Mouse (Mus musculus): ENCODE measurements at regions not wholly inside any gene's neighbourhood (a gene's known extent, or its start where the extent isn't known, plus 50 kb on each side); places are given as distances from the start of the nearest gene placed in this dataset.

DNA sequence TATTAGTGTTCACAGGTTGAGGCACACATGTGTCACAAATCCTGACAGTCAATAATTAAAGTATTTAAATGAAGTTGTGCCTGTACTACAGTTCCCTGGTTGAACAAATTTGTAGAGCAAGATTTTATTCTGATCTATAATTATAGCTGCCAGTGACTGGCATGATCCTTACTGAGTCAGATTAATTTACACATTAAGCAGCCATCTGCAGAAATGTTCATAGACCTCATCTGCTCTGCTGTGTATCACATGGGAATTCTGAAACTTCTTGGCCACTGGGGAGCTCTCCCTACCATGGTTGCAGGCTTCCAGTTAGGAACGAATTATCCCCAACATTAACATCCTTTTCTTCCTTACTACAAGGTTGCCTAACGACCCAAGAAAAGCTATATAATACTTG, 255.6 kb upstream of the Adgrl4 start:
- WGBS, result 60% methylated on average over 2 of the region's 2 CpGs
- H3K4me1 ChIP-seq (ENCODE audit: insufficient read depth, low read length), result no peaks in the 10 kb centered on the region
- no peak for ATAC-seq (ENCODE audit: low FRiP score)

DNA sequence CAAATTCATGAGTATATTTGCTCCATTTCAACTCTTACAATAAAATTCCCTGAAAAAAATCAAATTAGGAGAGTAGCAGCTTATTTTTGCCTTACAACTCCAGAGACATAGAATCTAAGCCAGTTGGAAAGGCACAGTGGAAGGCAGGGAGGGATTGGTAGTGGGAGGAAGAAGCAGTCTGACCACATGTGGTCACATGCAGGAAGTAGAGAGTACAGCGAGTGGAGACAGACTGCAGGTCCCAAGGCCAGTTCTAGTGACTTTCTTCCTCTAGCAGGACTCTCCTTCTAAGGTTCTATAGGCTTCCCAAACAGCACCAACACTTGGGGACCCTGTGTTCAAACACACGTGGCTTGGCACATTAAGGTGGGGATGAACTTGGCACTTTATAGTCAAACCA, 245.6 kb upstream of the Adgrl4 start:
- no peak for TF ChIP-seq CTCF (IDR thresholded peaks at IDR 0.05)
- DNase-seq (ENCODE audit: low spot score) (no peak), ATAC-seq (ENCODE audit: low FRiP score) (no peak)
- Histone ChIP-seq H3K4me1 (ENCODE audit: insufficient read depth, low read length) (no peaks in the 10 kb centered on the region), H3K4me3 (ENCODE audit: low read depth, low read length) (no peak overlapping the region), H3K36me3 (ENCODE audit: insufficient read depth, low read length) (no peaks in the 10 kb centered on the region), H3K4me2 (ENCODE audit: low read depth, low read length, poor library complexity, severe bottlenecking) (no peak overlapping the region), H3K9me3 (ENCODE audit: low read length) (no peaks in the 10 kb centered on the region), H3K9ac (replicated peaks; ENCODE audit: low read length, poor library complexity, severe bottlenecking) (no peak overlapping the region), H3K27me3 (ENCODE audit: insufficient read depth, low read length) (no peaks in the 10 kb centered on the region), H3K27ac (ENCODE audit: low read depth, low read length) (no peak overlapping the region)
- WGBS, result 79% methylated on average over 2 of the region's 2 CpGs

More for the DNA sequence above, 255.6 kb upstream of the Adgrl4 start:
- Histone ChIP-seq H3K27ac (ENCODE audit: low read depth, low read length) (no peak overlapping the region), H3K27me3 (ENCODE audit: insufficient read depth, low read length) (no peaks in the 10 kb centered on the region), H3K9me3 (ENCODE audit: low read length) (no peaks in the 10 kb centered on the region), H3K4me2 (ENCODE audit: low read depth, low read length, poor library complexity, severe bottlenecking) (no peak overlapping the region), H3K36me3 (ENCODE audit: insufficient read depth, low read length) (no peaks in the 10 kb centered on the region), H3K4me3 (ENCODE audit: low read depth, low read length) (no peak overlapping the region), H3K9ac (replicated peaks; ENCODE audit: low read length, poor library complexity, severe bottlenecking) (no peak overlapping the region)
- TF ChIP-seq CTCF (IDR thresholded peaks at IDR 0.05), result no peak
- DNase-seq (ENCODE audit: low spot score), result no peak

DNA sequence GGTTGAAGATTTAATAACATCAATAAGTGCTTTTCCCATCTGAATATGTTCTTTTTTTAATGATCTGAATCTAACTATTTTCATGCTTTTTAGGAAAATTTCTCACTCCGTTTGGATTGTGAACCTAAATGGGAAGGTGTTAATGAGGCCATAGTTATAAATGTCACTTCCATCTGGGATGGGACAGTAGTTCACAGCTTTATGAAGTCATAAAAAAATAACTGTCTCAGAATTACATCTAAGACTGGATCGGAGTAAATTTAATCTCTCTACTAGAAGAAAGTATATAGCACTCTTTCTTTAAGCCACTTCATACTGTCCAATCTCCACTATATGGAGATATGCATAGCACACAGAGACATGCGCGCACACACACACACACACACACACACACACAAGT, 226.7 kb upstream of the Adgrl4 start:
- DNase-seq (ENCODE audit: low spot score) (no peak), ATAC-seq (ENCODE audit: low FRiP score) (no peak)
- H3K9ac ChIP-seq (replicated peaks; ENCODE audit: low read length, poor library complexity, severe bottlenecking), result no peak overlapping the region
- H3K27ac ChIP-seq (ENCODE audit: low read depth, low read length), result no peak overlapping the region
- H3K36me3 ChIP-seq (ENCODE audit: insufficient read depth, low read length), result no peaks in the 10 kb centered on the region
- WGBS, result 92% methylated on average over 4 of the region's 4 CpGs
- H3K4me3 ChIP-seq (ENCODE audit: low read depth, low read length), result no peak overlapping the region
- H3K27me3 ChIP-seq (ENCODE audit: insufficient read depth, low read length), result no peaks in the 10 kb centered on the region
- TF ChIP-seq CTCF (IDR thresholded peaks at IDR 0.05), result no peak
- no peaks in the 10 kb centered on the region for H3K4me1 ChIP-seq (ENCODE audit: insufficient read depth, low read length)
- no peak overlapping the region for H3K4me2 ChIP-seq (ENCODE audit: low read depth, low read length, poor library complexity, severe bottlenecking)
- no peaks in the 10 kb centered on the region for H3K9me3 ChIP-seq (ENCODE audit: low read length)

DNA sequence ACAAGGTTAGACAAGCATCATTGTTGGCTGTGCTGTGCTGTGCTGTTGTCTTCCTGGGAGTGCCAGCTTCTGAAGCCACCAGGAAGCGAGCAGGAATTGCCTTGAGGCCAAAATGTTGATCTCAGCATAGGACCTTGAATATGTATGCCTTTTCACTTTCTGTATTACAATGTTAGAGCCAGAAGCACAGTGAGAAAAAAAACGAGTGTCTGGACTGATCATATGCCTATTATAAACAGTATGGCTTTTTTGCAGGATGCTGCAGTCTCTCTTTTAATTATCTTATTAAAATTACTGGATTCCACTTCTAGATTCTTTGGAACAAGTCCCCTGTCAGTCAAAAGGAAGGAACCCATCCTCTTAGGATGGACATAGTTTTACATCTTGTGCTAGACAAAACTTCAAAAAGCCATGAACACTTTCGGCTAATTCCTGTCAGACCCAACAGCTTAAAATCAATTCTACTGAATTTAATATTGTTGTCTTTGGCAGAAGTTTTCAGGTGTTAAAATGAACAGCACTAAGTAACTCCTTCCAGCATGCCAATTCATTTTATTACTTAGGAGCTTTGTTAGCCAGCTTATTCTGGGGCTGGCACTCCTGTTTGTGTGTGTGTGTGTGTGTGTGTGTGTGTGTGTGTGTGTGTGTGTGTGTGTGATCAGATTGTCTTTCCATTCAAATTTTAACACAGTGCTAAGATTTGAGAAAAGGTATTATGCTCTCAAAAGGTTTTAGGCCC, 220.8 kb upstream of the Adgrl4 start:
- Histone ChIP-seq H3K27me3 (ENCODE audit: insufficient read depth, low read length) (no peaks in the 10 kb centered on the region), H3K4me2 (ENCODE audit: low read depth, low read length, poor library complexity, severe bottlenecking) (no peak overlapping the region), H3K9ac (replicated peaks; ENCODE audit: low read length, poor library complexity, severe bottlenecking) (no peak overlapping the region), H3K4me1 (ENCODE audit: insufficient read depth, low read length) (no peaks in the 10 kb centered on the region), H3K9me3 (ENCODE audit: low read length) (no peaks in the 10 kb centered on the region), H3K36me3 (ENCODE audit: insufficient read depth, low read length) (no peaks in the 10 kb centered on the region), H3K4me3 (ENCODE audit: low read depth, low read length) (no peak overlapping the region), H3K27ac (ENCODE audit: low read depth, low read length) (no peak overlapping the region)
- ATAC-seq (ENCODE audit: low FRiP score), result no peak
- WGBS, result 53% methylated on average over 3 of the region's 3 CpGs
- no peak for DNase-seq (ENCODE audit: low spot score)
- no peak for TF ChIP-seq CTCF (IDR thresholded peaks at IDR 0.05)

DNA sequence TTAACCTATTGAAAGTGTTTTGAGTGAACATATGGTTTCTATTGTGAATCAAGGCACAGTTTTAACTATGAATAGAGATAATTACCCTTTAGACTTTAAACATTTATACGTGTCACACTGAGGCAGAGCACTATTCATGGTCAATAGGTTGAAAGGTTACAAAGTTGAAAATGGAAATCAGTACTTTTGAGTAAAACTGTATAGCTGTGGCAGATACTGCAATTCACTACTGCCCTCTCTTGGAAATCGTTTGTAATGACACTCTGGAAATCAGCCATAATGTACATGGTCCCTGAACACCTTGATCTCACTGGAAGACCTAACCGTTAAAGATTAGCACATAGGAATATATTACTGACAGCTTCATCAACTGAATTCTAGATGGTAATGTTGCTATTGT, 215.3 kb upstream of the Adgrl4 start:
- 8% methylated on average over 3 of the region's 3 CpGs for WGBS
- no peak overlapping the region for H3K4me3 ChIP-seq (ENCODE audit: low read depth, low read length)
- H3K9me3 ChIP-seq (ENCODE audit: low read length), result no peaks in the 10 kb centered on the region
- H3K36me3 ChIP-seq (ENCODE audit: insufficient read depth, low read length), result no peaks in the 10 kb centered on the region
- DNase-seq (ENCODE audit: low spot score) (peak; percentile 63), ATAC-seq (ENCODE audit: low FRiP score) (no peak)
- H3K9ac ChIP-seq (replicated peaks; ENCODE audit: low read length, poor library complexity, severe bottlenecking), result no peak overlapping the region
- no peak overlapping the region for H3K27ac ChIP-seq (ENCODE audit: low read depth, low read length)
- H3K4me1 ChIP-seq (ENCODE audit: insufficient read depth, low read length), result no peaks in the 10 kb centered on the region
- TF ChIP-seq CTCF (IDR thresholded peaks at IDR 0.05), result peak; percentile 90
- H3K27me3 ChIP-seq (ENCODE audit: insufficient read depth, low read length), result no peaks in the 10 kb centered on the region
- H3K4me2 ChIP-seq (ENCODE audit: low read depth, low read length, poor library complexity, severe bottlenecking), result no peak overlapping the region

DNA sequence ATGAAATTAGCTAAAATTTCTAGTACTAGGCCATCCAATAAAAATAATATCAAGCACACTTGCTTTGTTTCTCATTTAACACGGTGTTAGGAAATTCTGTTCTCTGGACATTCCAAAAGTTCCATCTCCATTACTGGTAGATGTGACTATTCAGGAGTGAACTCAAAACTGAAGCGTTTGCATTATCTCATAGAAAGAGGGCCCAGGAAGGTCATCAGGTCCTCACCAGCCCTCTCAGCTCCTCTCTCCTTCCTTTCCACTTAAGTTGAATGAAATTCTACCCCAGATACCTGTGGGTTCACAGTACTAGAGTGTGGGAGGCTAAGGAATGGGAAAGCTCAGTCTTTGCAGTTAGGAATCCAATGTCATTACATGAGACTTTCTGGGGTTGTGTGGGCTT, 185.2 kb upstream of the Adgrl4 start:
- Histone ChIP-seq H3K4me1 (ENCODE audit: insufficient read depth, low read length) (no peaks in the 10 kb centered on the region), H3K9ac (replicated peaks; ENCODE audit: low read length, poor library complexity, severe bottlenecking) (no peak overlapping the region), H3K9me3 (ENCODE audit: low read length) (no peaks in the 10 kb centered on the region), H3K36me3 (ENCODE audit: insufficient read depth, low read length) (no peaks in the 10 kb centered on the region), H3K27ac (ENCODE audit: low read depth, low read length) (no peak overlapping the region), H3K4me3 (ENCODE audit: low read depth, low read length) (no peak overlapping the region), H3K27me3 (ENCODE audit: insufficient read depth, low read length) (no peaks in the 10 kb centered on the region), H3K4me2 (ENCODE audit: low read depth, low read length, poor library complexity, severe bottlenecking) (no peak overlapping the region)
- WGBS, result 84% methylated on average over 2 of the region's 2 CpGs
- TF ChIP-seq CTCF (IDR thresholded peaks at IDR 0.05), result no peak
- DNase-seq (ENCODE audit: low spot score), result no peak
- no peak for ATAC-seq (ENCODE audit: low FRiP score)

All from midbrain, postnatal 0 days (tissue).